Mouse (Mus musculus) regulatory T cell (primary cell): Measurements from ENCODE around the gene Gzmd.
"Not testable (repeated sequence)": the region's sequence is repeated elsewhere in the genome, so short reads cannot be mapped to it uniquely, and the experiment has no call there.

Experiments used
- in situ Hi-C: fragments of 300-600 bp; cut with MboI, MseI; formaldehyde crosslinking; loops from one replicate; pipeline ENCODE4 v1.15.1; 2025; ENCODE audit warnings: high pct_unique_total_duplicates

Gzmd gene

GRCm38 (mm10) chr14:56132508-56132907, at the start of gene Gzmd:
Gzmd (minus strand) TSS chr14:56132608.
- in situ Hi-C loops: not testable (repeated sequence)

- in situ Hi-C loops: not testable (repeated sequence)
Measured at GRCm38 (mm10) chr14:56177651-56178050, 45.2 kb upstream of the Gzmd start.

GRCm38 (mm10) chr14:56174499-56174898, 42.1 kb upstream of the Gzmd start, which contains the start of gene Gzmn:
Gzmn (minus strand) TSS chr14:56174599.
- in situ Hi-C loops: loop anchor here (25.0 kb wide), 1 partner anchor 838 kb away; no protein-coding TSS in a partner anchor

DNA sequence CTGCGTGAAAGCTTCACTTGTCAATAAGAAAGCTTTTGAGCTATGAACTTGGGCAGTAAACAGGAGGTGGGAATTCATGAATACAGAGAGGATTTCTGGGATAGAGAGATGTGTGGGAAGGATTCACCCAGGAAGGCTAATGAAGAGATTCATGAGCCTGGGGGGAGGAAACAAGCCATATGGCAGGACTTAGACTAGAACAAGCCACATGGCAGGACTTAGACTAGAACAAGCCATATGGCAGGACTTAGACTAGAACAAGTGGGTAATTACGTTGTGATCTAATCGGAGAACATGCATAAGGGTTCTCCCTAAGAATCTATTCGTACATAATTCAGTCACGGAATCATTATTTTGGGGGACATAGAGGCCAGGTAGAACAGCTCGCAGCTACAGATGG, 41.0 kb upstream of the Gzmd start:
- in situ Hi-C loops: loop anchor here (25.0 kb wide), 1 partner anchor 839 kb away; no protein-coding TSS in a partner anchor

GRCm38 (mm10) chr14:56172744-56173143, 40.3 kb upstream of the Gzmd start:
- in situ Hi-C loops: loop anchor here (25.0 kb wide), 1 partner anchor 840 kb away; no protein-coding TSS in a partner anchor

DNA sequence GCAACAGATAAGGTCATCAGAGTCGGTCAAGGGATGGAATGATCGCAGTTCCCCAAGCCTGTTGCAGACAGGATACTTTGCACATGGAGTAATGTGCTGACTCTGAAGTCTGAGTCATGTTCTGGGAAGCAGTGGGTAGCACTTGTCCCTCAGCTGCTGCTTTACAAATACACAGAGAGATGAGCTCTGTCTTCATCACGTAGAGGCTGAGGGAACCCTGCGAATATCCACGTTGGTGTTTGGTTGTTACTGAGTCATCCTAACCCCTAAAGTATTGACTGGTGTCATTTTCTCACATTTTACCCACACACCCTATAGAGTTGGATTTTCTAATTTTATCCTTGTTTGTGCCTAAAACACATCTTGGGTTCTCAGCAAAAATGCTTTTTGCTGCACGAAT, 35.6 kb upstream of the Gzmd start:
- in situ Hi-C loops: loop anchor here (25.0 kb wide), 1 partner anchor 844 kb away; no protein-coding TSS in a partner anchor

GRCm38 (mm10) chr14:56162109-56162508, 29.7 kb upstream of the Gzmd start:
- in situ Hi-C loops: loop anchor here (25.0 kb wide), 1 partner anchor 850 kb away; no protein-coding TSS in a partner anchor

DNA sequence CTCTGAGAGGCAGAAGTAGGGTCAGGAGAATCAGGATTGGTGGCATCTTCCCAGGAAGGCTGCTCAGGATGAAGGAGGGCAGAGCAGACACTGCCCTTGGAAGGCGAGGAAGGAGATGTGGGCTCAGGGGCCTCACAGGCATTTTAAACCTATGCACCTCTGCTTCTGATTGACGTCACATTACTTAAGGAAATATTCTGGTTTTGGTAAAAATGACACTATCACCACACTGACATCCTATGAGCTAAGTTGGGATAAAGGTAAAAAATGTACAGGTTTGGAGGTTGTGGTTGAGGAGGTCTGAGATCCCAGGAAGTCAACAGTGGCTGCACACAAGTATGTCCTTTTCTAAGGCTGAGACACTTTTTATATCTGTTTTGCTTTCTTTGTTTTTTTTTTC, 27.1 kb upstream of the Gzmd start, which contains the start of gene Gzmg:
TSS of gene Gzmg (minus strand) at position 101 of the 400 bp plus-strand sequence.
- in situ Hi-C loops: loop anchor here (25.0 kb wide), 1 partner anchor 853 kb away; no protein-coding TSS in a partner anchor

GRCm38 (mm10) chr14:56155340-56155739, 22.9 kb upstream of the Gzmd start:
- in situ Hi-C loops: loop anchor here (25.0 kb wide), 1 partner anchor 857 kb away; no protein-coding TSS in a partner anchor

GRCm38 (mm10) chr14:56133675-56134074, 1.3 kb upstream of the Gzmd start:
- in situ Hi-C loops: not testable (repeated sequence)

- in situ Hi-C loops: no loop called here
Measured at GRCm38 (mm10) chr14:56128341-56128740, 4.1 kb downstream of the Gzmd start.

DNA sequence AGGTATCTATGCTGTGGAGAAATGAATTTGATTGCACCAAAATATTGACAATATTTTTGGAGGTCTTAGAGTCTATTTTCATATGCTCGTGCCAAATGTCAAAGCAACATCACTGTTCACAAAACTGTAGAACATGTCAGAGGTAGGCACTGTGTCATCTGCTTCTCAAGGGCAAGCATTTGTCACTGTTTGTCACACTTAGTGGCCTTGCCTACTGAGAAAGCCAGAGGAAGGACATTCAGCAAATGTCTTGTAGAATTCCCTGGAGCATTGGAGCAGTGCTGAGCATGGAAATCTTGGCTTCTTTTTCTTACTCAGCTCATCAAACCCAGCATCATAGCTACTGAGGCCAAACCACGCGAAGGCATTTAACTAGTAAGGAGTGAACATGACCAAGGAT, 8.9 kb downstream of the Gzmd start:
- in situ Hi-C loops: no loop called here

DNA sequence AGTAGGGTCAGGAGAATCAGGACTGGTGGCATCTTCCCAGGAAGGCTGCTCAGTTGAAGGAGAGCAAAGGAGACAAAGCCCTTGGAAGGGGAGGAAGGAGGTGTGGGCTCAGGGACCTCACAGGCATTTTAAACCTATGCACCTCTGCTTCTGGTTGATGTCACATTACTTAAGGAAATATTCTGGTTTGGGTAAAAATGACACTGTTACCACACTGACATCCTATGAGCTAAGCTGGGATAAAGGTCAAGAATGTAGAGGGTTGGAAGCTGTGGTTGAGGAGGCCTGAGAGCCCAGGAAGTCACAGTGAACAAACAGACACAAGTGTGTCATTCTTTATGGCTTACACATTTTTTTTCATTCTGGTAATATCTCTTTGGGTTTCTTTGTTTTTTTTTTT, 11.9 kb downstream of the Gzmd start, which contains the start of gene Gzme:
TSS of gene Gzme (minus strand) at position 101 of the 400 bp plus-strand sequence.
- in situ Hi-C loops: no loop called here

GRCm38 (mm10) chr14:56115531-56116310, 16.7 kb downstream of the Gzmd start:
- in situ Hi-C loops: not testable (repeated sequence)

GRCm38 (mm10) chr14:56105447-56106180, 26.8 kb downstream of the Gzmd start:
- in situ Hi-C loops: no loop called here

DNA sequence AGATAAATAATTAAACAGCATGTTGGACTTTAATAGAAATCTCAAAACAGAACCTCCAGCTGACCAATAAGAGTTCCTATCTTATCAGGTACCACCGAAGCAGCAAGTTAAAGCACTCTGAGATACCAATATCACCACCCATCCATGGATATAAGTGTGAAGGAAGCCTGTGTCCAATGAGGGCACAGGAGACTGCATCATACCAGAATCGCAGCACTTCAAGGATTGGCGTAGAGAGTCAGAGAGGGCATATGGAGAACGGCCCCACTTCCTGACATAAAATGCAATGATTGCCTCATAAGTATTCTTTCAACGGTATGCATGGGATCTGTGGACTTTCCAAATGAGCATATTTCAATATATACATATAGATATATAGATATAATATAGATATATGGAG, 27.4 kb downstream of the Gzmd start:
- in situ Hi-C loops: no loop called here

- in situ Hi-C loops: no loop called here
Measured at GRCm38 (mm10) chr14:56103452-56103851, 29.0 kb downstream of the Gzmd start.

- in situ Hi-C loops: no loop called here
Measured at GRCm38 (mm10) chr14:56102386-56102785, 30.0 kb downstream of the Gzmd start, which contains the start of gene Ctsg. Ctsg (minus strand) TSS chr14:56102574.

- in situ Hi-C loops: no loop called here
Measured at GRCm38 (mm10) chr14:56098940-56099339, 33.5 kb downstream of the Gzmd start.

DNA sequence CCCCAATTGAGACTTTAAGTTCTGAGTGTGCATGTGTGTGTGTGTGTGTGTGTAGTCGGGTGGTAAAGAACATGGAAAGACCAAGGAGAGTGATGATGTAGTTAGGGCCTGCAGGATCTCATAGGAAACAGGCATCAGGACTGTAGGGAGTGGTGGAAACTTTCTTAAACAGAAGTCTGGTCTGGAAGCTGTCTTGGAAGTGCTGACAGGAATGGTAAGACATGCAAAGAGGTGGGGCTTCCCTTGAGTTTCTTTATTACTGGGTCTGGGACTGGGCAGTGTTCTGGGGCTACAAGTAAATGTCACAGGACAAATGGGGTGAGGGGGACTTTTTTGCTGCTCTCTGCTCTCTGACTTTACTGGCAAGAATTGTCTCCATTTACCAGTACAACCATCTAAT, 34.8 kb downstream of the Gzmd start:
- in situ Hi-C loops: no loop called here

DNA sequence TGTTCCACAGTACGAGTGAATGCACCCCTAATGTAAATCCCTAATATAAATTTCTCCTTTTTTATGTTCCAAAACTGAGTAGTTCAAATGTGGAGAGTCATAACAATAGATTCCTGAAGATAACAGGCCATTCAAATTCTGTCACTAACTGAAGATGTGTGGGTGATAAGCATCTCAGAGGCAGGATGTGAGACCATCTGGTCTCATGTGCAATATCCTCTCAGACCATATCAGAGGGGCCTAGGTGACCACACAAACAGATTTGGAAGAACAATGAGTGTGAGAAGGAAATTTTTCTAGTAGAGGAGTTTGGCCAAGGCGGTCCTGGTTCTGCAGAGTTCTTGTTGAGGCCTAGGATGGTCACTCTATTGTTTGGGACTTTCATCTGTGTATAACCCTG, 39.1 kb downstream of the Gzmd start:
- in situ Hi-C loops: no loop called here

GRCm38 (mm10) chr14:56086711-56087110, 45.7 kb downstream of the Gzmd start:
- in situ Hi-C loops: no loop called here
